Mouse (Mus musculus) megakaryocyte, adult 5-6 weeks (primary cell): ENCODE measurements around the gene Csad. TPM values are rescaled to one million over a fixed set of nuclear protein-coding genes. Genes with fewer than 3 reads are reported as not detected.

Experiments
- ATAC-seq: 2 replicates; pipeline ENCODE4 v1.8.0; 2016; ENCODE audit warnings: mild to moderate bottlenecking, inconsistent platforms; ENCODE audit not compliant: poor library complexity, severe bottlenecking
- total RNA-seq, 2 experiments: library from RNA; stranded (forward) in 1 of 2; stranded (reverse) in 1 of 2; fragments of 153-499, 151-499 nt in 1 of 2; fragments of 221-1000, 200-1000 nt in 1 of 2; gene quantifications; 2 replicates each; pipeline versions ENCODE4 v1.2.3 to v1.2.4; 2015 to 2017

Gene Csad
- total RNA-seq, 2 experiments from 2014 or later = 8.6 to 9.3 TPM

DNA sequence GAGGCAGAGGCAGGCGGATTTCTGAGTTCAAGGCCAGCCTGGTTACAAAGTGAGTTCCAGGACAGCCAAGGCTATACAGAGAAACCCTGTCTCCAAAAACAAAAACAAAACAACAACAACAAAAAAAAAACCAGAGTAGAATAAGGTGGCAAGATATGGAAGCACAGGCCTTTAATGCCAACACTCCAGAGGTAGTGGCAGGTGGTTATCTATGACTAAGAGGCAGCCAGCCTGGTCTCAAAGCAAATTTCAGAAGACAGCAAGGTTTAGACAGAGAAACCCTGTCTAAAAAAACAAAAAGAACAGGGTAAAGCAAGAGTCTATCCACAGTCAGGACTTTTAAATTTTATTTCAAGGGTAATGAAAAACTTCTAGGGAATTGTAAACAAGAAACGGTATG lies 69.8 kb downstream of the Csad start:
- no peak for ATAC-seq

DNA sequence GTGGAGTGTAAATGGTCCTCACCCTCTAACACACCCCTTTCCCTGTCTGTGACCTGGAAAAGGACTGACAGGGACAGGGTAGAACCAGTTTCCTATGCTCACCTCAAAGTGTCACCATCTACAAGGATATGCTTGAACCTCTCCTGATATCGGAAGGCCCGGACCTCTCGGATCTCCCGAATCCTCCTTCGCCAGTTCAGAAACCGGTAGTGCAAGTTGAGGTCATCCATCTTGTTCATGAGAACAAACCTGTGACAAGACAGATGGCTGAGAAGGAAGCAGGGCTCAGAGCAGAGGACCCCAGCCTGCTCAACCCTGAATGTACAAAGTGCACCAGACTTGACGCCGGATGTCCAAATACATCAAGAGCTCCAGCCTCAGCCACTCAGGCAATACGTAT lies 71.2 kb downstream of the Csad start:
- ATAC-seq = no peak

Other genes starting within 250 kb of the Csad start
- not detected in 2 replicates for gene Krt8, start 200.2 kb downstream of the Csad start, total RNA-seq (2015)
- not detected in 2 replicates for gene Krt8, start 200.2 kb downstream of the Csad start, total RNA-seq (2017)
- gene Krt18, start 176.5 kb downstream of the Csad start, total RNA-seq (2015) = 0.22 and 0.23 TPM in 2 replicates
- gene Krt18, start 176.5 kb downstream of the Csad start, total RNA-seq (2017) = 0.89 and 1.7 TPM in 2 replicates
- gene Eif4b, start 131.0 kb downstream of the Csad start, total RNA-seq (2015) = 78.2 and 82.3 TPM in 2 replicates
- 199 and 204 TPM in 2 replicates for gene Eif4b, start 131.0 kb downstream of the Csad start, total RNA-seq (2017)
- gene Tns2, start 104.3 kb downstream of the Csad start, total RNA-seq (2015) = 0.32 and 1.9 TPM in 2 replicates
- 0.07 TPM in 1 of 2 replicates, not detected in the other for gene Tns2, start 104.3 kb downstream of the Csad start, total RNA-seq (2017)
- 6.1 and 7.5 TPM in 2 replicates for gene Spryd3, start 68.5 kb downstream of the Csad start, total RNA-seq (2015)
- 20.6 and 22.6 TPM in 2 replicates for gene Spryd3, start 68.5 kb downstream of the Csad start, total RNA-seq (2017)
- 1.3 TPM in 1 of 2 replicates, not detected in the other for gene Igfbp6, start 60.4 kb downstream of the Csad start, total RNA-seq (2015)
- gene Igfbp6, start 60.4 kb downstream of the Csad start, total RNA-seq (2017) = not detected in 2 replicates
- 0.78 and 0.82 TPM in 2 replicates for gene Soat2, start 54.2 kb downstream of the Csad start, total RNA-seq (2015)
- gene Soat2, start 54.2 kb downstream of the Csad start, total RNA-seq (2017) = 0.89 and 1.1 TPM in 2 replicates
- gene Zfp740, start 1.5 kb downstream of the Csad start, total RNA-seq (2015) = 27.7 and 38.0 TPM in 2 replicates
- gene Zfp740, start 1.5 kb downstream of the Csad start, total RNA-seq (2017) = 39.9 and 48.4 TPM in 2 replicates
- 638 and 660 TPM in 2 replicates for gene Itgb7, start 27.2 kb upstream of the Csad start, total RNA-seq (2015)
- 1,192 and 1,305 TPM in 2 replicates for gene Itgb7, start 27.2 kb upstream of the Csad start, total RNA-seq (2017)
- 34.6 and 39.9 TPM in 2 replicates for gene Rarg, start 52.8 kb upstream of the Csad start, total RNA-seq (2015)
- gene Rarg, start 52.8 kb upstream of the Csad start, total RNA-seq (2017) = 30.8 and 31.9 TPM in 2 replicates
- not detected in 2 replicates for gene Gm9918, start 65.8 kb upstream of the Csad start, total RNA-seq (2015)
- not detected in 2 replicates for gene Gm9918, start 65.8 kb upstream of the Csad start, total RNA-seq (2017)
- 49.8 and 64.3 TPM in 2 replicates for gene Mfsd5, start 74.7 kb upstream of the Csad start, total RNA-seq (2015)
- gene Mfsd5, start 74.7 kb upstream of the Csad start, total RNA-seq (2017) = 34.8 and 35.1 TPM in 2 replicates
- gene Espl1, start 91.5 kb upstream of the Csad start, total RNA-seq (2015) = 26.3 and 37.4 TPM in 2 replicates
- gene Espl1, start 91.5 kb upstream of the Csad start, total RNA-seq (2017) = 15.2 and 30.9 TPM in 2 replicates
- 385 and 398 TPM in 2 replicates for gene Pfdn5, start 121.4 kb upstream of the Csad start, total RNA-seq (2015)
- 347 and 441 TPM in 2 replicates for gene Pfdn5, start 121.4 kb upstream of the Csad start, total RNA-seq (2017)
- gene Myg1, start 127.0 kb upstream of the Csad start, total RNA-seq (2015) = 28.4 and 28.6 TPM in 2 replicates
- 47.8 and 52.2 TPM in 2 replicates for gene Myg1, start 127.0 kb upstream of the Csad start, total RNA-seq (2017)
- gene Aaas, start 146.0 kb upstream of the Csad start, total RNA-seq (2015) = 67.5 and 75.2 TPM in 2 replicates
- 64.3 and 100 TPM in 2 replicates for gene Aaas, start 146.0 kb upstream of the Csad start, total RNA-seq (2017)
- gene Sp7, start 162.5 kb upstream of the Csad start, total RNA-seq (2015) = not detected in 2 replicates
- not detected in 2 replicates for gene Sp7, start 162.5 kb upstream of the Csad start, total RNA-seq (2017)
- 68.3 and 71.8 TPM in 2 replicates for gene Sp1, start 201.4 kb upstream of the Csad start, total RNA-seq (2015)
- 64.1 and 72.2 TPM in 2 replicates for gene Sp1, start 201.4 kb upstream of the Csad start, total RNA-seq (2017)
- gene Amhr2, start 240.6 kb upstream of the Csad start, total RNA-seq (2015) = not detected in 2 replicates
- not detected in 2 replicates for gene Amhr2, start 240.6 kb upstream of the Csad start, total RNA-seq (2017)